Mouse (Mus musculus) lung, embryonic 16.5 days (tissue): ENCODE data around the gene Mcidas. TPM values are rescaled to one million over a fixed set of nuclear protein-coding genes. Genes with fewer than 3 reads are reported as not detected.
"Not testable (repeated sequence)": the region's sequence is repeated elsewhere in the genome, so short reads cannot be mapped to it uniquely, and the experiment has no call there.

Source experiments
- ATAC-seq: fragments of 200-750 bp; cut with Nextera tagmentation; 2 replicates; pipeline ENCODE4 v1.8.0; 2017; ENCODE audit warnings: low read depth, mild to moderate bottlenecking, moderate library complexity
- H3K27ac ChIP-seq: fragments of 300-500 bp; sonication (generic); 2 replicates; pipeline ENCODE4 v1.5.1; 2014; ENCODE audit warnings: mild to moderate bottlenecking, control low read depth, low read length
- H3K27me3 ChIP-seq: fragments of 300-500 bp; sonication (generic); 2 replicates; pipeline ENCODE4 v1.6.1; 2014; ENCODE audit warnings: low read depth, low read length, mixed read lengths; ENCODE audit not compliant: control insufficient read depth, insufficient read depth
- H3K36me3 ChIP-seq: fragments of 300-500 bp; sonication (generic); 2 replicates; pipeline ENCODE4 v1.6.1; 2014; ENCODE audit warnings: low read length; ENCODE audit not compliant: control insufficient read depth, insufficient read depth
- H3K4me1 ChIP-seq: fragments of 300-500 bp; sonication (generic); replicated peaks from 2 replicates; pipeline ENCODE4 v1.6.1; 2014; ENCODE audit warnings: low read length, mixed read lengths; ENCODE audit not compliant: control insufficient read depth, insufficient read depth
- H3K4me2 ChIP-seq: fragments of 300-500 bp; sonication (generic); 2 replicates; pipeline ENCODE4 v1.6.1; 2014; ENCODE audit warnings: low read depth, low read length, control low read depth
- H3K4me3 ChIP-seq: fragments of 300-500 bp; sonication (generic); 2 replicates; pipeline ENCODE4 v1.5.1; 2014; ENCODE audit warnings: mild to moderate bottlenecking, low read length, control low read depth
- H3K9ac ChIP-seq: fragments of 300-500 bp; sonication (generic); 2 replicates; pipeline ENCODE4 v1.6.1; 2014; ENCODE audit warnings: low read length, control low read depth
- H3K9me3 ChIP-seq: fragments of 300-500 bp; sonication (generic); 2 replicates; pipeline ENCODE4 v1.6.1; 2016; ENCODE audit warnings: low read length; ENCODE audit not compliant: control insufficient read depth
- WGBS: fragments of 180-500 bp; shearing (Covaris S2); extraction: QIAGEN DNeasy Blood & Tissue Kit; methylation state at CpG from one replicate; pipeline ENCODE4 v1.1.7; 2014; 5-methylcytosine and 5-hydroxymethylcytosine counted together
- polyA plus RNA-seq: library from polyadenylated mRNA; unstranded; fragments of >200 nt; fragmentation: Nextera tagmentation; extraction: Ambion mirVana; gene quantifications from 2 replicates; pipeline ENCODE4 v1.2.1, GENCODE M21; 2015

Mcidas gene
- polyA plus RNA-seq, 1 experiment from 2014 or later = 9.9 TPM

GRCm38 (mm10) chr13:112998427-112999201, 5.0 kb downstream of the Mcidas start:
- Histone ChIP-seq H3K4me1 (peaks cover 5% of the 10 kb centered on the region), H3K4me3 (peak overlapping the region; percentile 50), H3K27ac (0 out of 2 replicates have a peak overlapping the region, but pooled peaks have one; percentile 23), H3K9ac (peak overlapping the region; percentile 65), H3K9me3 (no peaks in the 10 kb centered on the region), H3K36me3 (no peaks in the 10 kb centered on the region), H3K27me3 (peaks cover 62% of the 10 kb centered on the region), H3K4me2 (peak overlapping the region; percentile 83)
- ATAC-seq = 0 out of 2 replicates have a peak, but pooled peaks have one; percentile 9
- WGBS = under 1% methylated on average over 46 of the region's 46 CpGs

- Histone ChIP-seq H3K36me3 (no peaks in the 10 kb centered on the region), H3K9ac (no peak overlapping the region), H3K4me2 (no peak overlapping the region), H3K9me3 (no peaks in the 10 kb centered on the region), H3K4me3 (no peak overlapping the region), H3K4me1 (no peaks in the 10 kb centered on the region), H3K27ac (peak overlapping the region; percentile 82), H3K27me3 (peaks cover 47% of the 10 kb centered on the region)
- WGBS = 58% methylated on average over 3 of the region's 3 CpGs
- peak; percentile 16; the same call in 1 of the 2 replicates for ATAC-seq
These were observed 6.4 kb downstream of the Mcidas start for GRCm38 (mm10) chr13:113000090-113000489.

GRCm38 (mm10) chr13:113000576-113001318, 7.1 kb downstream of the Mcidas start:
- peak overlapping the region; percentile 32 for H3K4me2 ChIP-seq
- H3K36me3 ChIP-seq = no peaks in the 10 kb centered on the region
- peak; percentile 96 for ATAC-seq
- H3K27ac ChIP-seq = peak overlapping the region; percentile 82
- H3K4me1 ChIP-seq = no peaks in the 10 kb centered on the region
- H3K4me3 ChIP-seq = no peak overlapping the region
- H3K27me3 ChIP-seq = peaks cover 41% of the 10 kb centered on the region
- H3K9me3 ChIP-seq = no peaks in the 10 kb centered on the region
- H3K9ac ChIP-seq = no peak overlapping the region
- WGBS = 38% methylated on average over 9 of the region's 9 CpGs

- Histone ChIP-seq H3K9ac (no peak overlapping the region), H3K4me3 (no peak overlapping the region; the same call in 1 of the 2 replicates), H3K4me2 (peak overlapping the region; percentile 59), H3K36me3 (no peaks in the 10 kb centered on the region), H3K9me3 (no peaks in the 10 kb centered on the region), H3K4me1 (0 out of 2 replicates have a peak, but pooled peaks cover 4% of the 10 kb centered on the region), H3K27me3 (no peaks in the 10 kb centered on the region; the same call in 1 of the 2 replicates), H3K27ac (no peak overlapping the region)
- WGBS = 77% methylated on average over 6 of the region's 6 CpGs
- ATAC-seq = no peak
These were observed 19.0 kb downstream of the Mcidas start for GRCm38 (mm10) chr13:113012683-113013082.

- Histone ChIP-seq H3K4me3 (peak overlapping the region; percentile 45), H3K9ac (peak overlapping the region; percentile 48), H3K4me2 (peak overlapping the region; percentile 59)
- H3K27ac ChIP-seq, H3K27me3 ChIP-seq, H3K9me3 ChIP-seq, H3K36me3 ChIP-seq, H3K4me1 ChIP-seq: not testable (repeated sequence)
- peak; percentile 60; the same call in 1 of the 2 replicates for ATAC-seq
- WGBS = 36% methylated on average over 16 of the region's 20 CpGs
These were observed 19.7 kb downstream of the Mcidas start for GRCm38 (mm10) chr13:113013174-113013953.

- H3K4me2 ChIP-seq = no peak overlapping the region
These were observed 27.9 kb downstream of the Mcidas start for GRCm38 (mm10) chr13:113021521-113021920.

GRCm38 (mm10) chr13:113022467-113022866, 28.8 kb downstream of the Mcidas start:
- H3K4me3 ChIP-seq = no peak overlapping the region
- no peak overlapping the region for H3K4me2 ChIP-seq
- H3K27ac ChIP-seq = peak overlapping the region; percentile 78
- WGBS = 62% methylated on average over 8 of the region's 8 CpGs
- no peak for ATAC-seq
- H3K9me3 ChIP-seq = no peaks in the 10 kb centered on the region
- H3K27me3 ChIP-seq = no peaks in the 10 kb centered on the region
- H3K36me3 ChIP-seq = no peaks in the 10 kb centered on the region
- H3K4me1 ChIP-seq = peaks cover 3% of the 10 kb centered on the region; the same call in 1 of the 2 replicates
- no peak overlapping the region for H3K9ac ChIP-seq

More at GRCm38 (mm10) chr13:113021521-113021920, 27.9 kb downstream of the Mcidas start:
- 88% methylated on average over 2 of the region's 2 CpGs for WGBS
- no peaks in the 10 kb centered on the region for H3K36me3 ChIP-seq
- H3K4me3 ChIP-seq = no peak overlapping the region
- no peaks in the 10 kb centered on the region for H3K27me3 ChIP-seq
- no peak overlapping the region for H3K27ac ChIP-seq
- H3K4me1 ChIP-seq = peaks cover 3% of the 10 kb centered on the region; the same call in 1 of the 2 replicates
- H3K9me3 ChIP-seq = no peaks in the 10 kb centered on the region
- H3K9ac ChIP-seq = no peak overlapping the region
- ATAC-seq = no peak; the same call in 1 of the 2 replicates

GRCm38 (mm10) chr13:113023274-113024143, 29.9 kb downstream of the Mcidas start:
- peak overlapping the region; percentile 83 for H3K27ac ChIP-seq
- peaks cover 3% of the 10 kb centered on the region; the same call in 1 of the 2 replicates for H3K4me1 ChIP-seq
- no peaks in the 10 kb centered on the region for H3K36me3 ChIP-seq
- H3K9me3 ChIP-seq = no peaks in the 10 kb centered on the region
- H3K4me3 ChIP-seq = no peak overlapping the region
- WGBS = 55% methylated on average over 17 of the region's 17 CpGs
- ATAC-seq = peak; percentile 48
- no peak overlapping the region for H3K4me2 ChIP-seq
- 0 out of 2 replicates have a peak overlapping the region, but pooled peaks have one; percentile 11 for H3K9ac ChIP-seq
- H3K27me3 ChIP-seq = no peaks in the 10 kb centered on the region
